Mouse (Mus musculus) duodenum, adult 2 months (tissue): ENCODE measurements around the gene 1700030K09Rik. TPM values are rescaled to one million over a fixed set of nuclear protein-coding genes. Genes with fewer than 3 reads are reported as not detected.

Experiments used
- polyA plus RNA-seq: library from polyadenylated mRNA; depleted of rRNA; stranded (reverse); fragments of >200 nt; gene quantifications from 2 replicates; pipeline ENCODE4 v1.2.3, GENCODE M21; 2012; ENCODE audit warnings: low replicate concordance; rRNA removed

The 1700030K09Rik gene
- 2.3 and 3.4 TPM in 2 replicates for polyA plus RNA-seq

DNA sequence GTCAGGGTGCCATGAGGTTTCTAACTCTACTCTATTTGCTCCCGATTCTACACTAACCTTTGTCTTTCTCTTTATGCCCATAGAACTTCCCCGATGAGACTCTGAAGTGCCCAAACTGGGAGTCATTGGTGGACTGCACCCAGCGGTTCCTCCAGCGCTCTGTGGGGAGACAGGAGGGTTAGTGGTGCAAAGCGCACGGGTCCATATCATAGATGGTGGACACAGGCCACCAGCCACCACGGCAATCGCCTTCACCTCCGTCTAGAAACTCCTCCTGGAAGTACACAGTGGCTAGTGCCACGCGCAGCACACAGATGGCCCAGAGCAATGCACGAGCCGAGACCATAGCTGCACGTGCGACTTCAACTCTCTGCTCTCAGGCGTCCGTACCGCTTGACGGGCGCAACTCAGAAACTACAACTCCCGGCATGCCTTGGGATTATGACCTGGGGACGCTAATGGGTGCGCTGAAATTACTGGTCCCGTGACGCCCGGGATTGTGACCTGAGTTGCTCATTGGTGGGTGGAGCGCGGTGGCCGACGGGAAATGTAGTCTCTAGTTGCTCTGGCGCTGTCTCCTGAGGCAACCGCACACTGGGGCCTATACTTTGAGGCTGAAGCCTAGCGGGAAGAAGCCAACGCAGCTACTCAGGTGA lies at the start of gene 1700030K09Rik, which contains the start of gene Calr3:
1700030K09Rik (plus strand) TSS at position 543 of the 656 bp plus-strand sequence.
Calr3 (minus strand) TSS at position 533 of the 656 bp plus-strand sequence.

GRCm38 (mm10) chr8:72421362-72422335 lies 22.0 kb upstream of the 1700030K09Rik start, which contains the start of gene Eps15l1:
TSS of gene Eps15l1 (minus strand) at chr8:72421460.

DNA sequence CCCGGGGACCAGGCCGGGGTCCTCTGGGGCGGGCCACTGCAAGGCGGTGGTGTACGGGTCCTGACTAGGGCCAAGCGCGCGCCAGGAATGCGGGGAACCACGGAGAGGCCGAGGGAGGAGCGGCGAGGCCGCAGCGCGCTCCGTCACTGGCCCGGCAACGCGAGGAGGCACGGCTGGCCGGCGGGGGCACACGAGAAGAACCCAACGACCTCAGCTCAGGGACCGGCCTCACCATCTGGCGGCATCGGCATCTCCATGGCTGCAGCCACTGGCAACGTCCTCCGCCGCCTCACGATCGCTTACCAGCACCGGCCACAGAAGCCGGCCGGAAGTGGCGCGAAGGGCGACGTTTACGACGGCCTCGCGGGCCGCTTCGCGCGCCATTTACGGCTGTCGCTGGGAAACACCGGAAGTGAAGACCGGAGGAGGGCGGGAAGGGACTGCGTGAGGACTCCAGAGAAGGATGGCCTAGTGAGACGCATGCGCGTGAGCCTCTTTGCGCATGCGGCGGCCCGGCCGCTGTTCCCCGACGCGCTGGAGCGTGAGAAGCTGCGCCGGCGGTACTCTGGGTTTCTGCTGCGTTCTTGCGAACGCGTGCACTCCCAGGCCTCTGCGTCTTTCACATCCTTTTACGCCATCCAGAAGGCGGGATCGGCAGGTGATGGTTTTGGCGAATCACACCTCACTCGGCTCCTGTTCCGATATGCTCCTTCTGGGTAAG lies 31.3 kb downstream of the 1700030K09Rik start, which contains the start of gene Cherp:
Cherp (minus strand) TSS at position 401 of the 721 bp plus-strand sequence.

DNA sequence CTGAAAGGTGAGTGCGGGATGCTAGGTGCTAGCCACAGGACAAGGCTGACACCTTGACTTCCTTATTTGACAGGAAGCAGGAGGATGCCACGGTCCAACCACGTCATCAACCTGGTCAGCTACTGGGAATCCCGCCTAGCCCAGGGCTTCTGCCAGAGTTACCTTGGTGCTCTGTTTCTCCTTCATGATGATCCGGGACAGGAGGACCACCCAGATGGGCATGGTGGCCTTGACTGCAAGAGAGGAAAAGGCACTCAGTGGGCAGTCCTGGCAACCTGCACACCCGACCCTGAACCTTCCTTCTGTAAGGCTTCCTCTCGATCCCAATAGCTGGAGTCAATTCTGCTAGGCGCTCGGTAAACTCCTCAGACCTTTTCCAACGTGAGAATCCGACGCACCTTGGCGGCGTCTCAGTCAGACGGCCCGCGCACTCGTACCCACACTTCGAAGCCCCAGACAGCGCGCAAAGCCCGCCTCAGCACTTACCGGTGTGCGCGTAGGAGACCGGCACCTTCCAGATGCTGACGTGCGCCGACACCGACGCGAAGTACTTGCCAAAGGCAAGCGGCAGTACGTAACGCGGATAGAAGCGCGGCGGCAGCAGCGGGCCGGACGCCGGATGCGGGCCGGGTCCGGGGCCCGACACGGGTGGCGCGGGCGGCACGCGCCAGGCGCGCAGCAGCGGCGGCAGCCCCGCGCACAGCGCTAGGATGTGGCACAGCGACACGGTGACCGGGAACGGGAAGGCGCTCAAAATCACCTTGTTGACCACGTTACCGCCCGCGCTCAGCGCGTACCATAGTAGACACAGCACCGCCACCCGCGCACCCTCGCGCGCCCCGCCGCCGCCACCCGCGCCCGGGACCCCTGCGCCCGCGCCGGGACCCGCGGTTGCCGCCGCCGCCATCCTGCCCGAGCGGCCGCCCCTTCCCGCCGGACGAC lies 48.3 kb downstream of the 1700030K09Rik start, which contains the start of gene Slc35e1:
Slc35e1 (minus strand) TSS at position 935 of the 942 bp plus-strand sequence.

Other genes with a start within 250 kb of the 1700030K09Rik start
- gene Cib3, start 231.0 kb upstream of the 1700030K09Rik start, polyA plus RNA-seq: 0.27 TPM in 1 of 2 replicates, not detected in the other
- not detected in 2 replicates for gene Gm11034, start 230.2 kb upstream of the 1700030K09Rik start, polyA plus RNA-seq
- 17.5 and 26.9 TPM in 2 replicates for gene Fam32a, start 224.2 kb upstream of the 1700030K09Rik start, polyA plus RNA-seq
- gene Ap1m1, start 203.9 kb upstream of the 1700030K09Rik start, polyA plus RNA-seq: 35.4 and 46.7 TPM in 2 replicates
- not detected in 2 replicates for gene Gm10282, start 138.6 kb upstream of the 1700030K09Rik start, polyA plus RNA-seq
- 15.6 and 42.1 TPM in 2 replicates for gene Klf2, start 124.8 kb upstream of the 1700030K09Rik start, polyA plus RNA-seq
- 17.3 and 17.9 TPM in 2 replicates for gene Eps15l1, start 22.4 kb upstream of the 1700030K09Rik start, polyA plus RNA-seq
- gene Calr3, start within 50 bp of the 1700030K09Rik start, polyA plus RNA-seq: not detected in 2 replicates
- gene Cherp, start 31.3 kb downstream of the 1700030K09Rik start, polyA plus RNA-seq: 35.4 and 46.2 TPM in 2 replicates
- 112 and 120 TPM in 2 replicates for gene Slc35e1, start 48.7 kb downstream of the 1700030K09Rik start, polyA plus RNA-seq
- gene Med26, start 104.4 kb downstream of the 1700030K09Rik start, polyA plus RNA-seq: 8.5 and 14.0 TPM in 2 replicates
- 26.3 and 35.9 TPM in 2 replicates for gene Smim7, start 127.2 kb downstream of the 1700030K09Rik start, polyA plus RNA-seq
- gene Tmem38a, start 128.2 kb downstream of the 1700030K09Rik start, polyA plus RNA-seq: 13.8 and 15.1 TPM in 2 replicates
- 0.01 and 0.11 TPM in 2 replicates for gene Nwd1, start 202.8 kb downstream of the 1700030K09Rik start, polyA plus RNA-seq